9 mouse cellular contexts compared by ENCODE assay signal in genomic region chr7:64504691-64505231, GRCm38 (mm10). TPM values are rescaled to one million over a fixed set of nuclear protein-coding genes. Genes with fewer than 3 reads are reported as not detected.
A peak's percentile ranks its signal among the peaks of the same experiment; 100 is the strongest.
DNase-seq lines count a peak whose midpoint lies in the region; ATAC-seq lines count a peak whose summit lies in the region.
"Had no signal": no experiment of that assay in that cellular context is flagged by ENCODE, and none has a peak within 500 bp of the region (broad histone marks: within the 10 kb centered on the region; RNA-seq: fewer than 3 reads in every experiment).

No protein-coding gene starts in this region.

- H3K9me3 ChIP-seq in hindbrain, embryonic 12.5 days (replicated peaks): no peaks in the 10 kb centered on the region
- no peaks in the 10 kb centered on the region for H3K9me3 ChIP-seq in midbrain, embryonic 15.5 days
- no peaks in the 10 kb centered on the region for H3K9me3 ChIP-seq in intestine, embryonic 15.5 days

- H3K27ac ChIP-seq in hindbrain, embryonic 12.5 days: no peak overlapping the region
- H3K27ac ChIP-seq in midbrain, embryonic 15.5 days: 0 out of 2 replicates have a peak overlapping the region, but pooled peaks have one; percentile 14
- H3K27ac ChIP-seq in intestine, embryonic 15.5 days: no peak overlapping the region

- no peaks in the 10 kb centered on the region for H3K36me3 ChIP-seq in hindbrain, embryonic 12.5 days
- no peaks in the 10 kb centered on the region for H3K36me3 ChIP-seq in midbrain, embryonic 15.5 days (replicated peaks)
- H3K36me3 ChIP-seq in intestine, embryonic 15.5 days: no peaks in the 10 kb centered on the region

- ATAC-seq in hindbrain, embryonic 12.5 days (ENCODE audit: low FRiP score): no peak
- ATAC-seq in midbrain, embryonic 15.5 days (replicated peaks): no peak
- no peak for ATAC-seq in intestine, embryonic 15.5 days

- WGBS in hindbrain, embryonic 12.5 days: 20% methylated on average over 8 of the region's 8 CpGs
- WGBS in midbrain, embryonic 15.5 days: 12% methylated on average over 8 of the region's 8 CpGs
- 29% methylated on average over 8 of the region's 8 CpGs for WGBS in intestine, embryonic 15.5 days

- H3K4me2 ChIP-seq in hindbrain, embryonic 12.5 days (replicated peaks): peak overlapping the region; percentile 19
- H3K4me2 ChIP-seq in midbrain, embryonic 15.5 days: peak overlapping the region; percentile 43
- no peak overlapping the region for H3K4me2 ChIP-seq in intestine, embryonic 15.5 days (replicated peaks)

- peaks cover 6% of the 10 kb centered on the region; the same call in 1 of the 2 replicates for H3K27me3 ChIP-seq in hindbrain, embryonic 12.5 days
- H3K27me3 ChIP-seq in midbrain, embryonic 15.5 days (replicated peaks): no peaks in the 10 kb centered on the region
- peaks cover 37% of the 10 kb centered on the region for H3K27me3 ChIP-seq in intestine, embryonic 15.5 days (replicated peaks)

- peak; percentile 8 for DNase-seq in NIH3T3 (ENCODE audit: low read depth)
- peak; percentile 77 for DNase-seq in cerebellum, adult 9-11 months
- no peak for DNase-seq in ovary, postnatal 36 days (ENCODE audit: low spot score)
- DNase-seq in urinary bladder, postnatal 14 days (ENCODE audit: low spot score): no peak
- no peak for DNase-seq in gastrocnemius, postnatal 25 days

- H3K4me1 ChIP-seq in hindbrain, embryonic 12.5 days: peaks cover 60% of the 10 kb centered on the region
- peaks cover 71% of the 10 kb centered on the region for H3K4me1 ChIP-seq in midbrain, embryonic 15.5 days
- H3K4me1 ChIP-seq in intestine, embryonic 15.5 days (replicated peaks): peaks cover 13% of the 10 kb centered on the region; the same call in 1 of the 2 replicates

- H3K9ac ChIP-seq in hindbrain, embryonic 12.5 days: no peak overlapping the region
- no peak overlapping the region for H3K9ac ChIP-seq in midbrain, embryonic 15.5 days
- H3K9ac ChIP-seq in intestine, embryonic 15.5 days: no peak overlapping the region

- H3K4me3 ChIP-seq in hindbrain, embryonic 12.5 days: no peak overlapping the region
- H3K4me3 ChIP-seq in midbrain, embryonic 15.5 days: peak overlapping the region; percentile 16; the same call in 1 of the 2 replicates
- H3K4me3 ChIP-seq in intestine, embryonic 15.5 days (replicated peaks): no peak overlapping the region

RNA-seq across cellular contexts. Expression of gene Apba2, which starts 3.3 kb away (rescaled TPM):
- 112 and 119 TPM in 2 replicates for polyA plus RNA-seq in hindbrain, embryonic 12.5 days (2016; fragmentation: Nextera tagmentation; extraction: Ambion mirVana)
- 199 and 201 TPM in 2 replicates for polyA plus RNA-seq in midbrain, embryonic 15.5 days (2015; fragmentation: Nextera tagmentation; extraction: Ambion mirVana)
- 5.2 and 6.2 TPM in 2 replicates for polyA plus RNA-seq in intestine, embryonic 15.5 days (2015; fragmentation: Nextera tagmentation; extraction: Ambion mirVana)
- total RNA-seq in gastrocnemius, postnatal 25 days (2021): under 1 TPM; 0.24 to 0.28 TPM
- total RNA-seq: MEL had no signal

Comparison
In these comparisons a context has a peak if more than half of its experiments do, and no peak if none do; other contexts are left out.
1. DNase-seq: peak in NIH3T3 (single experiment) and cerebellum, adult 9-11 months (single experiment); none in ovary, postnatal 36 days (single experiment), urinary bladder, postnatal 14 days (single experiment) and gastrocnemius, postnatal 25 days (single experiment).
2. RNA of gene Apba2, which starts 3.3 kb away (polyA plus RNA-seq): 199 to 201 TPM in midbrain, embryonic 15.5 days and 112 to 119 TPM in hindbrain, embryonic 12.5 days; 5.2 to 6.2 TPM in intestine, embryonic 15.5 days; every median in the first group is over 10 times any median in the second.